Mouse (Mus musculus): ENCODE results near the gene Nckap1. TPM values are rescaled to one million over a fixed set of nuclear protein-coding genes. Genes with fewer than 3 reads are reported as not detected.
A peak's percentile ranks its signal among the peaks of the same experiment; 100 is the strongest.

Gene Nckap1
- polyA plus RNA-seq, 1 experiment from 2014 or later, result 82.0 TPM

GRCm38 (mm10) chr2:80596960-80597359 is 15.8 kb upstream of the Nckap1 start:
- Histone ChIP-seq H3K9ac (replicated peaks) (no peak overlapping the region), H3K9me3 (no peaks in the 10 kb centered on the region), H3K4me2 (no peak overlapping the region), H3K4me3 (replicated peaks) (no peak overlapping the region), H3K27ac (no peak overlapping the region), H3K27me3 (no peaks in the 10 kb centered on the region), H3K4me1 (replicated peaks) (no peaks in the 10 kb centered on the region), H3K36me3 (no peaks in the 10 kb centered on the region)
- no peak for ATAC-seq (ENCODE audit: insufficient number of reproducible peaks, insufficient read depth, low FRiP score, low TSS enrichment, low read depth)
- WGBS, result 85% methylated on average over 5 of the region's 5 CpGs

- no peak overlapping the region for H3K9ac ChIP-seq (replicated peaks)
- H3K4me2 ChIP-seq, result no peak overlapping the region
- no peak for ATAC-seq (ENCODE audit: insufficient number of reproducible peaks, insufficient read depth, low FRiP score, low TSS enrichment, low read depth)
- no peaks in the 10 kb centered on the region for H3K27me3 ChIP-seq
- no peaks in the 10 kb centered on the region for H3K4me1 ChIP-seq (replicated peaks)
- WGBS, result 68% methylated on average over 4 of the region's 4 CpGs
- H3K36me3 ChIP-seq, result no peaks in the 10 kb centered on the region
- no peak overlapping the region for H3K27ac ChIP-seq
- no peaks in the 10 kb centered on the region for H3K9me3 ChIP-seq
- H3K4me3 ChIP-seq (replicated peaks), result no peak overlapping the region
Observed at GRCm38 (mm10) chr2:80594215-80594918, 13.2 kb upstream of the Nckap1 start.

- Histone ChIP-seq H3K4me2 (no peak overlapping the region), H3K27me3 (no peaks in the 10 kb centered on the region), H3K9me3 (no peaks in the 10 kb centered on the region), H3K27ac (no peak overlapping the region), H3K4me3 (replicated peaks) (no peak overlapping the region), H3K36me3 (no peaks in the 10 kb centered on the region), H3K4me1 (replicated peaks) (peaks cover 15% of the 10 kb centered on the region), H3K9ac (replicated peaks) (no peak overlapping the region)
- WGBS, result 88% methylated on average over 3 of the region's 3 CpGs
- no peak for ATAC-seq (ENCODE audit: insufficient number of reproducible peaks, insufficient read depth, low FRiP score, low TSS enrichment, low read depth)
Observed at GRCm38 (mm10) chr2:80582356-80582755, 1.2 kb upstream of the Nckap1 start.

DNA sequence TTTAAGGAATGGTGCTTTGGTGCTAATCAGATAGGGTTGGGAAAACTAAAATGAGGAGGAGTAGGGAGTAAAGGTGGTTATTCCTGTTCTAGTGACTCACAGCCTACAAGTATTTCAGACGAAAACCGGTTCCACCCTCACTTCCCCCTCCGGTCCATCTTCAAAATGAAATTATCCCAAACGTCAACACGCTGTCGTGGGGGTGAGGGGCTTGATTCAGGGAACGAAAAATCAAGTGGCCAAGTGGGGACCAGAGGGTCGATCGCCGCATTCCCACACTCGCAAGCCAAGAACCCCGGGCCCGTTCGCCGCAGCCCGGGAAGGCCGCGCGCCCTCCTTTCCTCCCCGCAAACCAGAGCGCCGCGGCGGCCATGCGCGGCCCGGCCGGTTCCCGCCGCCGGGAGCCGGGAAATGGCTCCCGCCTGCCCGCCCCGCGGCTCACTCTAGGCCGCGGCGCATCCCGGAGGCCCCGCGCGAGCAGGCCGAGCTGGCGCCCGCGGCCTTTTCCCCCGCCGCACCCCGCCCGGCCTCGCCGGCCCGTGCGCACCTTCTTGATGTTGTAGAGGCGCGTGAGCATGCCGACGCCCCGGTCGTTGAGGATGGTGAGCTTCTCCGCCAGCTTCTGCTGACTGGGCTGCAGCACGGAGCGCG is 744 bp downstream of the Nckap1 start:
- no peaks in the 10 kb centered on the region for H3K36me3 ChIP-seq
- ATAC-seq (ENCODE audit: insufficient number of reproducible peaks, insufficient read depth, low FRiP score, low TSS enrichment, low read depth), result peak; percentile 71
- WGBS, result 1% methylated on average over 65 of the region's 65 CpGs

DNA sequence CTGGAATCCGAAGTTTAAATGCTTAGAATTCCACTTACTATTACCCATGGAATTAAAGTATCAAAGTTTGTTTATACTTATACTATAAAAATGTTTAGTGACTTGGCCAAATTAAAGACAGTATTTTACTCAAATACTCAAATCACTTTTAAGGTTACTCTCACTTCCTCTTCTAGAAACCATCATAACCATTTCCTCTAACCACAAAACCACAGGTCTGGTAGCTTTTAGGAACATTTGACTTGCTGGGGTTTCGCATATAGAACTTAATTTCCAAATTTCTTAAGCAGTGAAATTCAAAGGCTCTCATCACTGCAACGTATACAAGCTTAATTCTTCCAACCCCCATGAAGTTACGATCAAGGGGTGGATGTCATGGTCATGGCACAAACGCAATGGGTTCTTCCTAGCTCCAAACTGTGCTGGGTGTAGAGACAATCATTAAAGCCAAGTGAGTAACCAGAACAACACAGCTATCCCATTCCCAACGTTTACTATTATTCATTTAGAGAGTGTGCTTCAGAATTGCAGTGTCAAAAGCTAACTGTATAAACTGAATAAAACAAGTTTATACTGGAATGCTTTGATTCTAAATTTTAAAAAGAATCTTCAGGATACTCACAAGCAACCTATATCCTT is 1.8 kb downstream of the Nckap1 start:
- peak overlapping the region; percentile 73 for H3K4me2 ChIP-seq
- H3K27ac ChIP-seq, result no peak overlapping the region
- H3K9me3 ChIP-seq, result no peaks in the 10 kb centered on the region
- peaks cover 19% of the 10 kb centered on the region for H3K4me1 ChIP-seq (replicated peaks)
- H3K27me3 ChIP-seq, result no peaks in the 10 kb centered on the region
- H3K9ac ChIP-seq (replicated peaks), result 0 out of 2 replicates have a peak overlapping the region, but pooled peaks have one; percentile 31
- peak overlapping the region; percentile 24 for H3K4me3 ChIP-seq (replicated peaks)
- 43% methylated on average over 6 of the region's 6 CpGs for WGBS
- H3K36me3 ChIP-seq, result no peaks in the 10 kb centered on the region
- no peak for ATAC-seq (ENCODE audit: insufficient number of reproducible peaks, insufficient read depth, low FRiP score, low TSS enrichment, low read depth)

More for the DNA sequence above, 744 bp downstream of the Nckap1 start:
- peak overlapping the region; percentile 97 for H3K27ac ChIP-seq
- H3K9ac ChIP-seq (replicated peaks), result peak overlapping the region; percentile 97
- peak overlapping the region; percentile 88 for H3K4me3 ChIP-seq (replicated peaks)
- H3K27me3 ChIP-seq, result no peaks in the 10 kb centered on the region
- peak overlapping the region; percentile 73 for H3K4me2 ChIP-seq
- H3K9me3 ChIP-seq, result no peaks in the 10 kb centered on the region
- H3K4me1 ChIP-seq (replicated peaks), result peaks cover 15% of the 10 kb centered on the region

- Histone ChIP-seq H3K9me3 (no peaks in the 10 kb centered on the region), H3K4me1 (replicated peaks) (peaks cover 19% of the 10 kb centered on the region), H3K4me3 (replicated peaks) (no peak overlapping the region), H3K4me2 (no peak overlapping the region), H3K27ac (no peak overlapping the region), H3K9ac (replicated peaks) (no peak overlapping the region), H3K27me3 (no peaks in the 10 kb centered on the region), H3K36me3 (no peaks in the 10 kb centered on the region)
- ATAC-seq (ENCODE audit: insufficient number of reproducible peaks, insufficient read depth, low FRiP score, low TSS enrichment, low read depth), result no peak
- 93% methylated on average over 1 of the region's 1 CpGs for WGBS
Observed at GRCm38 (mm10) chr2:80577286-80577685, 3.9 kb downstream of the Nckap1 start.

DNA sequence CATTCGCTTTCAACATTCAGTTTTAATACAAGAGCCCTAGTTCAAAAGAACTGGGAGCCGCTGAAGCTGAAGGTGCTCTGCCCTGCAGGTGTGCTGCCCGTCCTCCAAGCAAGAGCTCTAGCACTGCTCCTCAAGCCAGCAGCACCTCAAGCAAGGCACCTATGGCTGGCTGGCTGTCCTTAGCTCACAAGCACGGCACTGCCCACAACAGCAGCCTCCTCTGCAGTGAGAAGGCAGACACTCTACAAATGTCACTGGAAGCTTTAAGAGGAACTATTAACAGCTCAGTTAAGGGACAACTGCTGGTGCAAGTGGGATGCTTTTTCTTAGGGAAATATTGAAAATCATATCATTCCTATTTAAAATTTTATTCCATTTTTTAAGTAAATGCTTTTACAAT is 10.5 kb downstream of the Nckap1 start:
- H3K27me3 ChIP-seq, result no peaks in the 10 kb centered on the region
- WGBS, result 71% methylated on average over 4 of the region's 4 CpGs
- H3K9ac ChIP-seq (replicated peaks), result no peak overlapping the region
- H3K36me3 ChIP-seq, result no peaks in the 10 kb centered on the region
- 0 out of 2 replicates have a peak overlapping the region, but pooled peaks have one; percentile 29 for H3K27ac ChIP-seq
- ATAC-seq (ENCODE audit: insufficient number of reproducible peaks, insufficient read depth, low FRiP score, low TSS enrichment, low read depth), result no peak
- no peak overlapping the region for H3K4me3 ChIP-seq (replicated peaks)
- H3K9me3 ChIP-seq, result no peaks in the 10 kb centered on the region
- H3K4me1 ChIP-seq (replicated peaks), result peaks cover 6% of the 10 kb centered on the region; the same call in 1 of the 2 replicates
- no peak overlapping the region for H3K4me2 ChIP-seq

DNA sequence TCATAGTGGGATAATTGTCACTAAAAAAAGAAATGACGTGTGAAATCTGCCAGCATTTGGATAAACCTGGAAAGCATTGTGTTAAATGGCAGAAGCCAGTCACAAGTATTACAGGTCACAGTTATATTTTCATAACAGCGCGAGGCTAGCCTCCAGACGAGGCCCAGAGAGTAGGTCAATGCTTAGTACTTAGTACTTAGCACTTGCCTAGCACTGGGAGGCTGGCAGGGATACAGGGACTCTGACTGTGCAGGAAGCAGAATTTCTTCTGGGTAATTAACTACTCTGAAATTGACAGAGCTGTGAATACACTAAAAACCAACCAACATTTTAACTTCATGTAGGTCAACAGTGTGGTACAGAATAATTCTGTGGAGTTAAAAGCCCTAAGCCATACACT is 13.8 kb downstream of the Nckap1 start:
- H3K9me3 ChIP-seq, result no peaks in the 10 kb centered on the region
- no peak overlapping the region for H3K4me3 ChIP-seq (replicated peaks)
- H3K4me1 ChIP-seq (replicated peaks), result peaks cover 3% of the 10 kb centered on the region; the same call in 1 of the 2 replicates
- no peaks in the 10 kb centered on the region for H3K36me3 ChIP-seq
- H3K27me3 ChIP-seq, result no peaks in the 10 kb centered on the region
- WGBS, result 93% methylated on average over 4 of the region's 4 CpGs
- no peak overlapping the region for H3K27ac ChIP-seq
- H3K9ac ChIP-seq (replicated peaks), result no peak overlapping the region
- H3K4me2 ChIP-seq, result no peak overlapping the region
- no peak for ATAC-seq (ENCODE audit: insufficient number of reproducible peaks, insufficient read depth, low FRiP score, low TSS enrichment, low read depth)

DNA sequence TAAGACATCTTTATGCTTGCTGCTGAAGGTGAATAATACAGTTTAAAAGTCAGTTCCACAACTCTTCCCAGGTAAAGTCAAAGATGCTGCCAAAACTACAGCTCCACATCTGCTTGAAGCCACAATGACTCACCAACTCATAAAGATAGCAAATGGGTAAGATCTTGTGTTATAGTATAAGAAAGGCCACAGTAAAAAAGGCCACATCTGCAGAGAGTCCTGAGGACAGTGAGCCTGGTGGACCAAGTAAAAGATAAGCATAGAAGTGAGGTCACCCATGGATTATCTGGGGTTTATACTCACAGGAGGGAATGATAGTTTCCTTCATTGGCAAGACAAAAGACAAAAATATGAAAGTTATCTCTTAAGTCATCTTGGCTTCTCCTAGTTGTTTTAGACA is 18.9 kb downstream of the Nckap1 start:
- peaks cover 11% of the 10 kb centered on the region; the same call in 1 of the 2 replicates for H3K36me3 ChIP-seq

DNA sequence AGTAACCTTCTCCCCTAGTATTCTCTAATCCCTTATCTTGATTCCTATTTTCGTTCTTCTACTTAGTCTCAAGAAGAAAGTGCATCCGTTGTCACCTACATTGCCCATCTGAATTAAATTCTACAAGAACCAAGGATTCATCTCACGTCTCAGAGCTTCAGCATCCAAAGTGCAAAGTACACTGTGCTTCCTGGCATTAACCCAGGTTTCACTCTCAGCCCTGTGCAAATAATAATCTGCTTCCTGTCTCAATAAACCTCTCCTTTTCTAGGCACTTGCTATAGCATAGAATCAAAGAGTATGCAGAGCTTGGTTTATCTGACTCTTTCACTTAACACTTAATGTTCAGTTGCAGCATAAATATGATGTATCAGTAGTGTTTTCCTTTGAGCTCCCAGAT is 19.7 kb downstream of the Nckap1 start:
- Histone ChIP-seq H3K4me3 (replicated peaks) (no peak overlapping the region), H3K27me3 (no peaks in the 10 kb centered on the region), H3K9me3 (no peaks in the 10 kb centered on the region), H3K4me2 (no peak overlapping the region), H3K9ac (replicated peaks) (no peak overlapping the region), H3K4me1 (replicated peaks) (no peaks in the 10 kb centered on the region), H3K36me3 (peaks cover 11% of the 10 kb centered on the region; the same call in 1 of the 2 replicates), H3K27ac (no peak overlapping the region)
- 85% methylated on average over 3 of the region's 3 CpGs for whole genome bisulfite sequencing
- ATAC-seq (ENCODE audit: insufficient number of reproducible peaks, insufficient read depth, low FRiP score, low TSS enrichment, low read depth), result no peak

More for the DNA sequence above, 18.9 kb downstream of the Nckap1 start:
- no peak overlapping the region for H3K27ac ChIP-seq
- H3K27me3 ChIP-seq, result no peaks in the 10 kb centered on the region
- H3K9ac ChIP-seq (replicated peaks), result no peak overlapping the region
- ATAC-seq (ENCODE audit: insufficient number of reproducible peaks, insufficient read depth, low FRiP score, low TSS enrichment, low read depth), result no peak
- H3K4me2 ChIP-seq, result no peak overlapping the region
- H3K9me3 ChIP-seq, result no peaks in the 10 kb centered on the region
- H3K4me3 ChIP-seq (replicated peaks), result no peak overlapping the region
- H3K4me1 ChIP-seq (replicated peaks), result no peaks in the 10 kb centered on the region

- no peaks in the 10 kb centered on the region for H3K9me3 ChIP-seq
- no peaks in the 10 kb centered on the region for H3K27me3 ChIP-seq
- ATAC-seq (ENCODE audit: insufficient number of reproducible peaks, insufficient read depth, low FRiP score, low TSS enrichment, low read depth), result no peak
- H3K27ac ChIP-seq, result no peak overlapping the region
- 90% methylated on average over 5 of the region's 5 CpGs for WGBS
- H3K36me3 ChIP-seq, result peaks cover 11% of the 10 kb centered on the region; the same call in 1 of the 2 replicates
- no peak overlapping the region for H3K4me2 ChIP-seq
- H3K9ac ChIP-seq (replicated peaks), result no peak overlapping the region
- H3K4me3 ChIP-seq (replicated peaks), result no peak overlapping the region
- no peaks in the 10 kb centered on the region for H3K4me1 ChIP-seq (replicated peaks)
Observed at GRCm38 (mm10) chr2:80560773-80561172, 20.4 kb downstream of the Nckap1 start.
